Mouse (Mus musculus): ENCODE results near the gene C77080.

Gene C77080

GRCm38 (mm10) chr4:129209504-129209903 is 51.7 kb downstream of the C77080 start:
- no peak for DNase-seq

DNA sequence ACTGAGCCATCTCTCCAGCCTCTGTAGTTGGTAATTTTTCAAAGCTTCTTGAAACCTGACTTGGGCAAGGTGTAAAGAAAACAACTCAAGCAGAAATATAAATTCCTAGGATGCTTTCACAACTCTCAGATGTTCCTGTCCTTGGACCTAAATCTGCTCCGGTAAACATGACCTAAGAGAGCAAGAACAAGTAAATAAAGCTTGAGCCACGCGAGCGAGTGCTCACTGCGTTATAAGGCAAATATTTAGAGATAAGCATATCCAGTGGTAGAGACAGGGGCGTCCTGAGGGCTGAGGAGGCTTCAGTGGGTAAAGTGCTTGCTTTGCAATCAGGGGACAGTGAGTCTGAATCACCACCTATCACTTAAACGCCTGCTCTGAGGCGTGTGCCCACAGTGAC is 54.4 kb downstream of the C77080 start:
- DNase-seq: no peak

DNA sequence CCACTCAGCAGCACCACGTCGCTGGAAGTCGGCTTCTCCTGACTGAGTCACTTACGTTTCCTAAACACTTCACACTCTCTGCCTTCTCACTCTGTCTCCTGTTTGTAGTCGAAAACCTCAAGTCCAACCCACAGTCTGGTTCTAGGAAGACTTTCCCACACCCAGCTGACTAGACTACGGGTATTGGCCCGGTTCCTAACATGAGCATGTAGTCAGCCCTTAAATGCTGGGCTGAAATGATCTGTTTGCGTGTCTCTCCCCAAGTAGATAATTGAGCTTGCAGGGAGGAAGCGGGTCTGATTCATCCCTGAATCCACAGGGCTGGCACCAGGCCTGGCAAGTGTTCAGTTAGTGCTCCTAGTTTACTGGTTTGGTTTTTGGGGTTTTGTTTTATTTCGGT is 56.5 kb downstream of the C77080 start:
- DNase-seq: no peak

- DNase-seq: no peak
Observed at GRCm38 (mm10) chr4:129197514-129197913, 63.7 kb downstream of the C77080 start.

DNA sequence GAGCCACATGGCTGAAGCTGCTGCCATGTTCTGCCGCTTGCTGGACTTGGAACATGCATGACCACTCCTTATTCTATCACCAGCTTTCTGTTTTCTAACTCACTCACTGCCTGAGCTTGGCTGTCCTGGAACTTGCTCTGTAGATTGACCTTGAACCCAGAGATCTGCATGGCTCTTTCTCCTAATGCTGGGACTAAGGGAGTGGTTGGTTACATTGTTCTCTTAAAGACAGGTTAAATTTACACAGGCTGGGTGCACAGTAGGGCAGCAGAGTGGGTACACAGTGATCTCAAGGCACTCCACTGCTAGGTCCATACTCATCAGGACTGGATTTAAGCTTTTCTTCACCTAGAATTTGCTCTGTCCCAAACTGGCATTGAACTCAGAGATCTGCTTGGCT is 66.9 kb downstream of the C77080 start:
- no peak for DNase-seq

- DNase-seq: no peak
Observed at GRCm38 (mm10) chr4:129191691-129192090, 69.5 kb downstream of the C77080 start.

DNA sequence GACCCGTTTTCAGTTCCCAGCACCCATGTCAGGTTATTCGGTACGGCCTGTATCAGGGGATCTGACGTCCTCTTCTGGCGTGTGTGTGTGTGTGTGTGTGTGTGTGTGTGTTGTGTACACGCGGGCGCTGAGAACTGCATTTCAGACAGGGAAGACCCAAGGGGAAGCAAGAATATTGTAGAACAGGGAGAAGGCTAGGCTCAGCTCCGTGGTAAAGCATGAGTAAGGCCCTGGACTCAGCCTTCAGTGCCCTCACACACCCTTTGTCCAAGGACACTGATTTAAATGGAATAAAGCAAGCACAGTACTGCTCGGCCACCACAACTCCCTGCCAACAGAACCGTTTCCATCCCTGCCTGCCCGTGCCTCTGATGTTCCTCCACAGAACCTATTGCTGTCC is 70.7 kb downstream of the C77080 start:
- DNase-seq: peak; percentile 27

DNA sequence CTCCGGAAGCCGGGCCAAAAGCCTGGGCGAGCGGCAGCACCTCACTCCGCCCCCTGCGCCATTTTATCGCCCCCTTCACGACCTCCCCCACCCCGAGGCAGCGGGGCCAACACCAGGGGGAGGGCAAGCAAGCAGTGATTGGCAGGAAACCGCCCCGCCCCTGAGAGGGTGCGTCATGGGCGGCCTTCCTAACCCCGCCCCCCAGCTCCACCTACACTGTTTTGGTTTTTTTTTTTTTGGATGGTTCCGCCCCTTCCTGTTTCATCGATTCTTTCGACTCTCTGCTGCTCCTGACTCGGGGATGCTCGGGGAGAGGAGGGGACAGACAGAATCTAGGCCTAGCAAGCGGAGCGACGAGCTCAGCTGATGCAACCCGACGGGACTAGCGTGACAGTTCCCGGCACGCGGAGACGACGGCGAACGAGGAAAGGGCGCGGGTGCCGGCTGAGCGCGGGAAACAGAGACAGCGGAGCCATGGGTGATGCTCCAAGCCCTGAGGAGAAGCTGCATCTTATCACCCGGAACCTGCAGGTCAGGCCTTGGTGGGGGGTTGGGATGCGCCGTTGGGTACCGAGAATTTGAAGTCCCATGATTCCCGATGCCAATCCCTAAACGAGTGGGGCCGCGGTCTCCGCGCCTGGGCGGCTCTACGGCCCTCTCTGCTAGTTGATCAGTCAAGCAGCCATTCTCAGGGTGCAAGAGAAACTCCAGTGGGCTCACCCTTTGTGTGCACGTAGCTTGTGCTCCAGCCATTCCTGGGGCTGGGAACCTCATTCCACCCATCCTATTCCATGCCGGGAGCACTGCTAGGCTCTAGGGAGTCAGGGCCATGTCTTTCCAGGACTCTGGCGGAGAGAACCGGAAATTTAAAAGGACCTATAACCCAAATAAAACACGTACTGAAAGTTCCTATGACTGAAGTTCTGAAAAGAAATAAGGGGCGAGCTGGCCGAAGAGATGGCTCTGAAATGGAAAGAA is 71.4 kb downstream of the C77080 start, which contains the start of the genes S100pbp and Yars:
TSS of gene S100pbp (minus strand) at position 186 of the 978 bp plus-strand sequence.
TSS of gene Yars (plus strand) at position 219 of the 978 bp plus-strand sequence.
- DNase-seq: peak; percentile 99

GRCm38 (mm10) chr4:129188803-129189541 is 72.2 kb downstream of the C77080 start:
- peak; percentile 49 for DNase-seq

DNA sequence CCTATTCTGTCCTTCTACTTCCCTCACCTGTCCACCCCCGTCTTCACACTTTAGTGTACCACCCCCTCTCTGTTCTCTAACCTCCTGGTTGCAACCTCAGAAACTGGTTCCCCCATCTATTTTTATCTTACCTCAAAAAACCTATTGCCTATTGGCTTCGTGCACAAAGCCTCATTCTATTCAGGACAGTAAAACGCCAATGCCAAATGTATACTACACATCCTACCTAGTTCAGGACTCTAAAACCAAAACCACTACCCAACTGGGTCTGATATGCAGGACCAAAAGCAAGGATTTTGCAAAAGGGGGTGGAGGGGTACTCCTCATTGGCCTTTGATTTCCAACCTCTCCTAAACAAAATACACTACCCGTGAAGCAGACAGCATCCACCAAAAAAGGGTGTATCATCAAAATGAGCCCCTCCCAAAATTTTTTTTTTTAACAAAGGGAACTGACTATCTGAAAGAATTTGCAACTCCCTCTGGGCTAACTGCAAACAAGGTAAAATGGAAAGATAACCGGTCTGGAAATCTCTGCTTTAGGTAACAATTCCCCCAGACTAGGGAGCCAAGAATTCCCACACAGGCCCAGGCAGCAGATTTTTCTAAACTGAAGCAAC is 73.1 kb downstream of the C77080 start:
- no peak for DNase-seq

- DNase-seq: no peak
Observed at GRCm38 (mm10) chr4:129179560-129179959, 81.6 kb downstream of the C77080 start.

DNA sequence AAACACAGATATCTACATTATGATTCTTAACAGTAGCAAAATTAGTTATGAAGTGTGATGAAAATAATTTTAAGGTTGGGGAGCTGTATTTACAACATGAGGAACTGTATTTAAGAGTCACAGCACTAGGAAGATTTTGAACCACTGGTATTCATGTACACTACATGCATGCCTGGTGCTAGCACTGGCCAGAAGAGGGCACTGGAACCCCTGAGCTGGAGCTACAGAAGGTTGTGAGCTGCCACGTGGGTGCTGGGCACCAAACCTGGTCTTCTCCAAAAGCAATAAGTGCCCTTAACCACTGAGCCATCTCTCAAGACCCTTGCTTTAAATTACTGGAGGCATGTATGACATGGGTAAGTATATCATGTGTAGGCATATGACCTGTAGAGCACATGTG is 88.7 kb downstream of the C77080 start:
- DNase-seq: no peak

All from kidney, adult 9 months (tissue).